Mouse (Mus musculus) G1E (cell line): ENCODE measurements around the gene Galnt2.

Experiments used
- CTCF ChIP-seq: IDR thresholded peaks from 2 replicates; pipeline ENCODE4 v1.5.1; 2012; ENCODE audit warnings: low read depth, low read length, inconsistent platforms, mixed read lengths
- GATA1 ChIP-seq: IDR thresholded peaks from 2 replicates; pipeline ENCODE4 v1.6.1; 2012; ENCODE audit warnings: borderline replicate concordance, low read length, inconsistent platforms, mixed read lengths
- GATA2 ChIP-seq: IDR thresholded peaks from 2 replicates; pipeline ENCODE4 v1.6.1; 2012; ENCODE audit warnings: low read depth, low read length, inconsistent platforms, borderline replicate concordance

DNA sequence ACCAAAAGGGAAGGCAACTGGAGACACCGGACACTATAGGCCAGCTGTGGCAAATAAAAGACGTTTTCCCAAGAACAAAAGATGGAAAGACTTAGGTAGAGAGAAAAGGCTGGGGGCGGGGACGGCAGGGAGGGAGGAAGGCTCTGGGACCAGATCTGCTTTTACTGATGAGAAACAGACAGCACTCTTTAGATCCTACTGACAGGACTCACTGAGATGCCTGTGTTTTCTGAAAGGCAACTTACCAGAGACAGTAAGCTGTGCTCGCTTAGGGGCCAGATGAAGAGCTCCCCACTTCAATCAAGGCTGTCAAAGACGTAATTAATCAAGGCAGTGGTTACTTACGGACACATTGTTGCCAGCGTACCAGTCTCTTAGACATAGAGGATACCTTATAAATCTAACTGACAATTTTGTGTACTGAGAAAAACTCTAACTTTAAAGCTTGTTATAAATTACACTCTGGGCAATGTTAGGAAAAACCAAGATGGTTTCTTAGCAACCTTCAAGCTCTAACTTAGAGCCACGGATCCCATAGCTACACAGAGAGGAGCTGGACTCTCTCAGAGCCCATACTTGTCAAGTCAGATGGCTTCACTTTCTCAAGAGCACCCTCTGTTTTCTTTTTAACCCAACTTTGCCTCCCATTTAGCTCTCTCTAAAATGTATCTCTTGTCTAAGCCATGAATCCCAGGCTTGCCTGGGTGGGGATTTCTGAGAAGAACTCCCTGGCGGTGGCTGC, 161.3 kb downstream of the Galnt2 start:
- TF ChIP-seq CTCF (no peak), GATA1 (no peak), GATA2 (no peak)
